Mouse (Mus musculus) stomach, embryonic 16.5 days (tissue): Measurements from ENCODE around the gene Dzank1. TPM values are rescaled to one million over a fixed set of nuclear protein-coding genes. Genes with fewer than 3 reads are reported as not detected.

Experiments
- ATAC-seq: fragments of 200-750 bp; cut with Nextera tagmentation; 2 replicates; pipeline ENCODE4 v1.8.0; 2017; ENCODE audit warnings: moderate number of reproducible peaks, moderate TSS enrichment; ENCODE audit not compliant: insufficient read depth, low FRiP score
- H3K27ac ChIP-seq: fragments of 300-500 bp; sonication (generic); 2 replicates; pipeline ENCODE4 v1.5.1; 2014; ENCODE audit warnings: low read length
- H3K27me3 ChIP-seq: fragments of 300-500 bp; sonication (generic); 2 replicates; pipeline ENCODE4 v1.6.1; 2014; ENCODE audit warnings: low read length, control low read depth, mixed read lengths; ENCODE audit not compliant: control insufficient read depth, insufficient read depth
- H3K36me3 ChIP-seq: fragments of 300-500 bp; sonication (generic); 2 replicates; pipeline ENCODE4 v1.6.1; 2014; ENCODE audit warnings: low read length; ENCODE audit not compliant: control insufficient read depth, insufficient read depth
- H3K4me1 ChIP-seq: fragments of 300-500 bp; sonication (generic); 2 replicates; pipeline ENCODE4 v1.6.1; 2014; ENCODE audit warnings: low read length, control low read depth, mixed read lengths; ENCODE audit not compliant: control insufficient read depth, insufficient read depth
- H3K4me2 ChIP-seq: fragments of 300-500 bp; sonication (generic); 2 replicates; pipeline ENCODE4 v1.6.1; 2014; ENCODE audit warnings: low read depth, low read length, mixed read lengths
- H3K4me3 ChIP-seq: fragments of 300-500 bp; sonication (generic); replicated peaks from 2 replicates; pipeline ENCODE4 v1.5.1; 2014; ENCODE audit warnings: mild to moderate bottlenecking, low read length
- H3K9ac ChIP-seq: fragments of 300-500 bp; sonication (generic); 2 replicates; pipeline ENCODE4 v1.6.1; 2014; ENCODE audit warnings: low read length
- H3K9me3 ChIP-seq: fragments of 300-500 bp; sonication (generic); replicated peaks from 2 replicates; pipeline ENCODE4 v1.6.1; 2016; ENCODE audit warnings: low read length, control low read depth; ENCODE audit not compliant: control insufficient read depth
- WGBS: fragments of 180-500 bp; shearing (Covaris S2); extraction: QIAGEN DNeasy Blood & Tissue Kit; methylation state at CpG from one replicate; pipeline ENCODE4 v1.1.7; 2014; 5-methylcytosine and 5-hydroxymethylcytosine counted together
- polyA plus RNA-seq: library from polyadenylated mRNA; unstranded; fragments of >200 nt; fragmentation: Nextera tagmentation; extraction: Ambion mirVana; gene quantifications from 2 replicates; pipeline ENCODE4 v1.2.1, GENCODE M21; 2015

Dzank1 gene
- polyA plus RNA-seq, 1 experiment from 2014 or later, result 1.4 TPM

DNA sequence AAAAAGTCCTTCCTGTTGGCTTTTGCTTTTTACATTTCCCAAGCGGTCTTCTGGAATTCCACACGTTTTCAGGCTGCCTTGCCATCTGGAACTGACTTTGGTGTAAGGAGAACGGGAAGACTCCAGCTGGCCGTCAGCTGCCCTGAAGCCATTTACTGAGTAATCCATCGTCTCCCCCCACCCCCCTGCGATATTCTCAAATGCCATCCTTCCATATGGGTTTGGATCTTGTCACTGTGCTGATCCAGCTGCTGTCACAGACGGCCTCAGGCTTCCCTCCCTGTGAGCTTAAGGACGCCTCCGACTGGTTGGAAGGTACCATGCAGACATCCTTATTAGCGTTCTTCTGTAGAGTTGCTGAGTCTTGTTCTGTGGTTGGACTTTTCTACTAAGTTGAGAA is 91.5 kb downstream of the Dzank1 start:
- 65% methylated on average over 10 of the region's 10 CpGs for WGBS
- no peaks in the 10 kb centered on the region for H3K27me3 ChIP-seq
- no peaks in the 10 kb centered on the region for H3K4me1 ChIP-seq
- H3K4me3 ChIP-seq, result no peak overlapping the region
- H3K36me3 ChIP-seq, result no peaks in the 10 kb centered on the region
- no peak overlapping the region for H3K4me2 ChIP-seq
- no peak overlapping the region for H3K9ac ChIP-seq
- no peaks in the 10 kb centered on the region for H3K9me3 ChIP-seq
- no peak overlapping the region for H3K27ac ChIP-seq
- ATAC-seq, result no peak

DNA sequence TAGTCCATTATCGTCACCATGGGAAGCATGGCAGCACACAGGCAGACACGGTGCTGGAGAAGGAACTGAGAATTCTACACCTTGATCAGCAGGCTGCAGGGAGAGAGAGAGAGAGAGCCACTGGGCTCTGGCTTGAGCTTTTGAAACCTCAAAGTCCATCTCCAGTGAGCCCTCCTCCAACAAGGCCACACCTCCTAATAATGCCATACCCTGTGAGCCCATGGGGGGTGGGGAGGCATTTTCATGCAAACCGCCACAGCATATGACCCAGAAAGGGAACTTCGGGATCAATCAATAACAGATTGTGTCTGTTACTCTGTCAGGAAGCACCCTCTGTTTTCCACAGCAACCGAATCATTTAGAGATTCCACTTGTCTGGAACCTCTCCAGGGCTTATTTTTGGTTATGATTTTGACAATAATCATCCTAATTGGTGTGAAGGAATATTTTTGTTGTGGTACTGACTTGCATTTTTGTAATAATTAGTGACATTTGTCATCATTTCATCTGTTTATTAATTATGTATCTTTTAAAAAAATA is 95.9 kb downstream of the Dzank1 start:
- H3K4me3 ChIP-seq, result no peak overlapping the region
- H3K27me3 ChIP-seq, result no peaks in the 10 kb centered on the region
- no peaks in the 10 kb centered on the region for H3K9me3 ChIP-seq
- H3K36me3 ChIP-seq, result no peaks in the 10 kb centered on the region
- no peak overlapping the region for H3K4me2 ChIP-seq
- H3K27ac ChIP-seq, result no peak overlapping the region
- WGBS, result 68% methylated on average over 5 of the region's 5 CpGs
- H3K9ac ChIP-seq, result no peak overlapping the region
- ATAC-seq, result no peak
- peaks cover 7% of the 10 kb centered on the region for H3K4me1 ChIP-seq

DNA sequence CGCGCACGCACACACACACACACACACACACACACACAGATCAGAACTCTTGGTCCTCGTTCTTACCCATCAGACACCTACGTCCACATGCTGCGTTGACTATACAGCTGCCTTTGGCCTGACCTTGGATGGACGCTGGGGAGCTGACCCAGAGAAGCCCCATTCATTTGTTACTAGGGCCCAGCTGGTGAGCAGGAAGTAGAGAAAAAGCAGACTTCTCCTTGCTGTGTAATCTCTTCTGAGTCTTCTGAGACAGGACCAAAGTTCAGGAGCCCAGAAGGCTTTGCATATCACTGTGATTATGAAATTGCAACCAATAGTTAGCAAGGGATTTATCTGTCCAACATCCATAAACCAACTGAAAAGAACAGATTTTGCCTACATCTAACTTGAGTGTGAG is 98.0 kb downstream of the Dzank1 start:
- 61% methylated on average over 7 of the region's 7 CpGs for WGBS
- Histone ChIP-seq H3K27me3 (no peaks in the 10 kb centered on the region), H3K4me1 (peaks cover 7% of the 10 kb centered on the region), H3K4me3 (no peak overlapping the region), H3K9ac (peak overlapping the region; percentile 19; the same call in 1 of the 2 replicates), H3K27ac (peak overlapping the region; percentile 12), H3K4me2 (no peak overlapping the region), H3K36me3 (no peaks in the 10 kb centered on the region), H3K9me3 (no peaks in the 10 kb centered on the region)
- ATAC-seq, result peak; percentile 59; the same call in 1 of the 2 replicates

DNA sequence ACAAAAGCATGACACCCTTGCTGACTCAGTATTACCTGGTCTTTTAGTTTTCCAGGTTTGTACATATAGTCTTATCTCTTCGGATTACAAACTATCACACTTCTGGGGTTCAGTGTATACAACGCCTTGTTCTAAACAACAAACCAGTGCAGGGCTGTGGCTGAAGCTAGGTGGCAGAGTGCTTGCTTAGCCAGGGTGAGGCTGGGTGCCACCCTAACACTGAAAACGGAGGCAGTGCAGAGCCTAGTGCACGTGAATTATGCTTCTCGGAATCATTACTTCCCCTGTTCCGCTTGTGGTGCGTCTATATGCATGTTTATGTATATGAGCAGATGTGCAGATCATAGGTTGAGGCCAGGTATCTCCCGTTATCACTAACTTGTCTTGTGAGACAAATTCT is 98.6 kb downstream of the Dzank1 start:
- H3K27ac ChIP-seq, result peak overlapping the region; percentile 12
- H3K4me3 ChIP-seq, result no peak overlapping the region
- H3K27me3 ChIP-seq, result no peaks in the 10 kb centered on the region
- peak; percentile 34; the same call in 1 of the 2 replicates for ATAC-seq
- H3K9me3 ChIP-seq, result no peaks in the 10 kb centered on the region
- no peak overlapping the region for H3K9ac ChIP-seq
- H3K4me2 ChIP-seq, result no peak overlapping the region
- no peaks in the 10 kb centered on the region for H3K36me3 ChIP-seq
- H3K4me1 ChIP-seq, result peaks cover 7% of the 10 kb centered on the region
- WGBS, result 66% methylated on average over 8 of the region's 8 CpGs

DNA sequence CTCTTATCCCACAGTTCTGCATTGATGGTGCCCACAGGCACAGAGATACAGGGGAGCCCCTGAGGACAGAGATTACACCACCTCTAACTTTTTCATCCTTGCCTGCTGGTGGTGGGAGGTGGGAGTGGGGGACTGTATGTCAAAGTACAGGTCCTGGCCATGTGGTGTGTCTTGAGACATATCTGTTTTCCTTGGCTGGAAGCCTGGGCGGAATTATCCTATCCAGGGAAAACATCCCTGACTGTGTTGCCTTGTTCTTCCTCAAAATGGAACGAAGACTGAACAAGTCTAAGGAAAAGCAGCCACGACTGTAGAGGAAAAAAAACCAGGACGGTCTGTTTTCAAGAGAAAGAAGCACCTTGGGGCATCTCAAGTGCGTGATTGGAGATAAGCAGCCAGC is 99.4 kb downstream of the Dzank1 start:
- WGBS, result 69% methylated on average over 5 of the region's 5 CpGs
- Histone ChIP-seq H3K36me3 (no peaks in the 10 kb centered on the region), H3K4me3 (no peak overlapping the region), H3K9ac (no peak overlapping the region), H3K4me1 (peaks cover 7% of the 10 kb centered on the region), H3K9me3 (no peaks in the 10 kb centered on the region), H3K27me3 (no peaks in the 10 kb centered on the region), H3K4me2 (no peak overlapping the region), H3K27ac (no peak overlapping the region)
- no peak for ATAC-seq

DNA sequence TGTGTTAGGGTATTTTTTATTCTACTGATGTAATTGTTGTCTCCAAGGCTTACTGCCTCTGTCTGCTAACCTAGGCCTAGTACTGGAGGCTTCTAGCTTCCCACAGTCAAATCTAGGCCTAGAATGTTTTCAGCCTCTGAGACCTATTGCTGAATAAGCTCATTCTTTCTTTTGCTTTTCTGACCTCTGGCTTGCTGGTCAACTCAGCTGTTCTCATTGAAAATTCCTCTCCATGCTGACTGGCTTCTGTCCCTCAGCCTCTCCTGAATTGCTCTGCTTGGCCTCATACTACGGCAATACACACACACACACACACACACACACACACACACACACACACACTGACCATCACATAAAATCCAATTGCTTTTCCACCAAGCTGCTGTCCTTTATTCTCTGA is 101.5 kb downstream of the Dzank1 start:
- ATAC-seq, result no peak
- 67% methylated on average over 1 of the region's 1 CpGs for WGBS
- Histone ChIP-seq H3K9me3 (no peaks in the 10 kb centered on the region), H3K27me3 (no peaks in the 10 kb centered on the region), H3K4me3 (no peak overlapping the region), H3K27ac (no peak overlapping the region), H3K4me1 (peaks cover 7% of the 10 kb centered on the region), H3K9ac (no peak overlapping the region), H3K36me3 (no peaks in the 10 kb centered on the region), H3K4me2 (no peak overlapping the region)

DNA sequence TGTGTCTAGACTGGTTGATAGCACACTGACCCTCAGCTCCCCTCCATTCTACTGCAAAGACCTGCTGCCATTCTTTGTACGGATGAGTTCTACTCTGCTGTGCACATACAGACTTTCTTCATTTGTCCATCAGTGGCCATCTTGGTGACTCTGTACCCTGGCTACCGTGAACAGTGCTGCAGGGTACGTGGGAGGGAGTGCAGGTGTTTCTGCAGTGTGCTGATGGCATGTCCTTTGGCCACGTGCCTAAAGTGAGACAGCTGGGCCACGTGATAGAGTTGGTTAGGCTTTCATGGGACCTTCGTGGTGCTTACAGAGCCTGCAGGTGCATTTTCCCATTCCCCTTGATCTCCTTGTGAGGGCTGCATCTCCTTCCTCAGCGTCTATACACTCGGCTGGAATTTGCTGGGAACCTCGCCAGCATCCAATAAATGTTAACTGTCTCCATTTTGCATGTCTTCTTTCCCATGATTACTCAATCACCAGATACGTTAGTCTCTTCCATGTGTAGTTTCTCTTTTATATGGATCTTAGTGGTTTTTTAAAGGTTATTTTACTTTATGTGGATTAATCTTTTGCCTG is 105.0 kb downstream of the Dzank1 start:
- peak; percentile 68; the same call in 1 of the 2 replicates for ATAC-seq
- Histone ChIP-seq H3K4me1 (no peaks in the 10 kb centered on the region), H3K9me3 (no peaks in the 10 kb centered on the region), H3K4me2 (no peak overlapping the region), H3K27me3 (no peaks in the 10 kb centered on the region), H3K27ac (no peak overlapping the region), H3K9ac (no peak overlapping the region), H3K4me3 (no peak overlapping the region), H3K36me3 (no peaks in the 10 kb centered on the region)
- 65% methylated on average over 10 of the region's 10 CpGs for WGBS

Other genes starting within 250 kb of the Dzank1 start
- 3.2 and 3.5 TPM in 2 replicates for gene Ovol2, start 195.3 kb downstream of the Dzank1 start, polyA plus RNA-seq
- 34.6 and 36.9 TPM in 2 replicates for gene Kat14, start 158.4 kb downstream of the Dzank1 start, polyA plus RNA-seq
- gene Pet117, start 158.4 kb downstream of the Dzank1 start, polyA plus RNA-seq, result 4.0 and 6.8 TPM in 2 replicates
- gene Polr3f, start 304 bp upstream of the Dzank1 start, polyA plus RNA-seq, result 21.5 and 22.5 TPM in 2 replicates
- gene Rbbp9, start 23.5 kb upstream of the Dzank1 start, polyA plus RNA-seq, result 62.2 and 63.1 TPM in 2 replicates
- 113 and 121 TPM in 2 replicates for gene Sec23b, start 28.8 kb upstream of the Dzank1 start, polyA plus RNA-seq
- 29.3 and 39.0 TPM in 2 replicates for gene Smim26, start 66.6 kb upstream of the Dzank1 start, polyA plus RNA-seq
- gene Dtd1, start 72.5 kb upstream of the Dzank1 start, polyA plus RNA-seq, result 38.7 and 40.1 TPM in 2 replicates